Mouse (Mus musculus) hindlimb bud, embryonic 11.5 days (tissue): Measurements from ENCODE around the gene Carmil1.

Experiments used
- DNase-seq: peaks from one replicate; pipeline ENCODE4 v3.0.0-alpha.2; 2012; ENCODE audit warnings: low read depth, low spot score; ENCODE audit errors: extremely low spot score

Gene Carmil1

DNA sequence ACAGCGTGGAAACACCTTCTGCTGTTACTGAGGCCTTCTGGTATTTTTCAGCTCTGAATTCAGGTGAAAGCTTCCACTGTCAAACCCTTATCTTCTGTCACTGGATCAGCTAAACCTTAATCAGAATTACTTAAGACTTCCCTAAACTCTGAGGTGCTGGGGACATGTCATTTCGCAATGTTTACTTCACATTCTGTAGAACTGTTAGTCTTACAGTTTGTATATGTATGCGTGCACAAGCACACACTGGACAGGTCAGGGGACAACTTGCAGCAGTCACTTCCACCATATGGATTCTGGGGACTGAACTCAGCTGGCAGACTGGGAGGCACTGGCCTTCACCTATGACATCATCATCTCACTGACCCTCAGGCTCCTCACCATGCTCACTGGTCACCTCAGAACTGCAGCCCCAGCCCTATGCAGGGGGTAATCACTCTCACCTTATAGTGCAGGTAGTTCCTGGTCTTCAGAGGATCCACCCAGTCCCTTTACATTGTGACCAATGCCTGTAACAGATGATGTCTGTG lies 60.1 kb downstream of the Carmil1 start:
- no peak for DNase-seq

DNA sequence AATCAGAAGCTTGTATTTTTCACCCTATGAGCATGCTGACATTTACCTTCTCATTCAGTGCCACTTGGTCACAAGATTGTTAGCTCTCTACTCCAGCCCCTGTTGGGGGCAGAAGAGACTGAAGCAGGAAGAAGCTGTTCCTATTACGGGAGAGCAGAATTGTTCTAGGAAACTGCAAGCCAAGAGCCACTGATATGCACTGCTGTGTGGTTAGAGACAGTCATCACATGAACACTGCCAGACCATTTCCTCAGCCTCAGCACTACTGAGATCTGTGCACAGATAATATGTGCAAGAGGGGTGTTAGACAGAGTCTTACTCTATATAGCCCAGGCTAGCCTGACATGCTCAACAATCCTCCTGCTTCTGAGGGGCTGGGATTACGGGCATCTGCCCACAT lies 69.4 kb downstream of the Carmil1 start:
- DNase-seq: no peak

DNA sequence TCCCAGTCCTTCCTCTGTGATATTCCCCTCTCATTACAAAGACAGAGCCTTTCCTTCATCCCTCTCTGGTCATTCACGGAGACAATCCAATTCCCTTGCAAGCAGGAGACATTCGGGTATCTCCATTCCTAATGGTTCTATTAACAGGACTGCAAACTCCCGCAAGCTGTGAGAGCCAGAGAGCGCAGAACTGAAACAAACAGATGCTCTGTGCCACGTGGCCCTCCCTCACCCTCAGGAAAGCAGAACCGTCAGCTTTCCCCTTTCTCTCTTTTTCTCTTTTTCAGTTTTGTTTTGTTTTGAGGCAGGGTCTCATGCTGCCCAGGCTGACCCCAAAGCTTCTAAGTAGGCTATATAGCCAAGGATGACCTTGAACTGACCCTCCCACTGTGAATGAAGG lies 74.5 kb downstream of the Carmil1 start:
- no peak for DNase-seq

DNA sequence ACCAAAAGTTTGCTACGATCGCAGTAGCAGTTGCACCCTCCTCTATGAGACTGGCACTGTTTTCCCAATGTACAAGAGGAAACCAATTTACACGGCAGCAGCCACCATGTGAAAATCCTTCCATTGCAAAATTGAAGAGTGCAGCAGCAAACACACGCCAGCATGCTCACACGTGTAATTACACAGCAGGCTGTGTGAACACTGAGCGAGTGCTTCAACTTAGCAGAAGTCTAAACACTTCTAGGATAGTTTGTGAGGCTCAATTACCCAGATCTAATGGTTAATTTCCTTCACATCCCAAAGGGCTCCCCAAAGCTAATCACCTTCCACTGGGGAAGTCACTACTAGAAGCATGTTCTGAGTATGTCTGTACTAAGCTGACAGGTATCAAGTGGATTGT lies 78.3 kb downstream of the Carmil1 start:
- DNase-seq: no peak

DNA sequence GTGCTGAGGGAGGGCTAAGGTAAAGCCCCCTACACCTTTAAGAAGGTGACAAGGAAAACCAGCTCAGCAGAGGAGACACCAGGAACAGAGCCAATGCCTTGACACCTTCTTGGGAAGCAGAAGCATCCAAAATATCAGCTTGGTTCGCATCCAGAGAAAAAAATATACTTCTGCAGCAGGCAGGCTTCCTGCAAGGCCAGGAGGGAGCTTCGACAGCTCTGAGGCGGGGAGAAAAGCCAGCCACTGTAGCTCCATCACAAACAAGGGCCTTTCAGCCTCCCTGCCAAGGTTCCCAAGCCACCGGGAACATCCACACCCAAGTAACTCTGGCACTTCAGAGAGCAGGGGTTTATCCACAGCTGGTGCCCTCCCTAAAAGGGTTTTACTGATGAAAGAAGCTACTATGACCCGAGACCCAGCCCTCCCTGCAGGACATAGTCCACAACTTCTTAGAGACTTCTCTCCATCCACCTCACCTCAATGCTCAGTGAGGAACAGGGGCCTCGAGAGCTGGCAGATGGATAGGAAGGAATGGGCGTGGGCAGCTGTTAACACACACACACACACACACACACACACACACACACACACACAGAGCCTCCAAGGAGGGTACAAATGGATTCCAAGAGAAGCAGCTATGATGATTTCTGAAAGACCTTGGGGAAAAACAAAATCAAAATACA lies 80.6 kb downstream of the Carmil1 start:
- no peak for DNase-seq

DNA sequence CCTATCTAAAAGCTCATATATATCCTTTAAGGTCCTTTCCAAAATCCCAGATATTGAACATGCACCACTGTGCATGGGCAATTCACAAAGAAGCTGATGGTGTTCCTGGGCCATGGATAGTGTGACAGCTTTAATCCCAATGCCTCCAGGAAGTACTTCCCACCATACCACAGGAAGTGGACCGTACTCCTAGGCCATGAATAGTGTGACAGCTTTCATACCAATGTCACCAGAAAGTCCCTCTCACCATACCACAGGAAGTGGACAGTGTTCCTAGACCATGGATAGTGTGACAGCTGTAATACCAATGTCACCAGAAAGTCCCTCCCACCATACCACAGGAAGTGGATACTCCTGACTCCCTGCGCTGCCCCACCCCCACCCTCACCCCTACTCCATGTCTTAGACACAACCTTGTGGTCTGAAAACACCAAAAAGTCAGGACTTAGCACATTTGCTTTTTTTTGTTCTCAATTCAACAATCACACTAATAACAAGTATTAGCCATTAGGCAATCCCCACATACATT lies 82.1 kb downstream of the Carmil1 start:
- DNase-seq: no peak

DNA sequence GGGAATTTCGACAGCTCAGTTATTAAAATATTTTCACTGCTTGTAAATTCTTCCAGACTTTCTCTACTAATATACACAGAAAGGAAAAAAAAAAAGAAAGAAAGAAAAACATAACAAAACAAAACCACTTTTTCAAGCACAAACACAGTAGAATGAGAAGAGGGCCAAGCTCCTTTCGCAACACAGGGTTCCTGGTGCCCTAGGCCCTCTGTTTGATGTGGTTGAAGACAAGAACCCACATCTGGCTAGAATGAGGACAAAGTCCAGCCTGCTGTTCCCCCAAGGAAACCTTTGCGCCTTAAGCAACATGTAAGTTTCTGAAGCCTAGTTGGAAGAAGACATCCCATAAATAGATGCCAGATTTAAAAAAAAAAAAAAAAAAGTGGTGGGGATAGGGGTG lies 85.2 kb downstream of the Carmil1 start:
- no peak for DNase-seq

DNA sequence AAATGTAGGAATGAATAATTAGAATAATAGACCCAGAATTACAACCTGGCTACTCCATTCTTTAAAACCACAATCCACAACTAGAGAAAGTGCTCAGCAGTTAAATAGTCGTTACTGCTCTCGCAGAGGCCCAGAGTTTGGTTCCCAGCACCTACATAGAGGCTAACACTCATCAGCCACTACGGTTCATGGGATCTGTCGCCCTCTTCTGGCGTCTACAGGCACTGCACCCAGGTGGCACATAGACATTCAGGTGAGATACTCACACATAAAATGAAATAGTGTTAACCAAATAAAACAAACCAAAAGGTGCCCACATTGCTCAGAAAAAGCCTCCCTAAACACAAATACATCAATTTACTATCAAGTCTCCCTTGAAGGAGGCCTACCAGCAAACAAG lies 86.6 kb downstream of the Carmil1 start:
- DNase-seq: no peak

DNA sequence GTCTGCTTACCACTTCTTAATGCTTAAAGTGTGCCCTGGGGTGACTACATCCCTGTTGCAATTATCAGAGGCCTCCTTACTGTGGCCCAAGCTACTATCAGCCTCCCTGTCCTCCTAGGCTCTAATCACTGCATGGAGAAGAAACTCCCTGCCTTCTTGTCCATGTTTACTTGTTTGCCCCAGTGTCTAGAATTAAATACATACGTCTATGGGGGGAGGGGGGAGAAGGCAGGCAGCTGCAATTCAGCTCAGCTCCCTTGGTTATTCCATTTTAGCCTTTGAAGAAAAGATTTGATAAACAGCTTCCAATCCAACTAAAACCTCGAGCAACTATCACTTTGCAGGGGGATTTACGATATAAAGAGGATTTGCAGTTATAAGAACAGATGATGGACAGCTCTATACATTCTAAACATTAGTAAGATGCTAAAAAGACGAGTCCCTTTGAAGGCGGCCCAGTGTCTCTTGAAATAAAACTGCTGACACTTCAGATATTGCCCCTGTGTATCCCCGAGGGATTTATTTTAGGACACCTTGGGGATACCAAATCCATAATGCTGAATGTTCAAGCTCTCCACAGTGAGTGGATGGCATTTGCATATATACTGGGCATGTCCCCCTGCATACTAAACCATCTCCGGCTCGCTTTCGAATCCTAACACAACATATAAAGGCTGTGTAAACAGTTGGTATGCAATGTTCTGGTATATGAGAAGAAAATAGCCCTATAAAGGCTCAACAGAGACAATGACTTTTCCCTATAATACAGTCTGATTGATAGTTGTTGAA lies 89.5 kb downstream of the Carmil1 start:
- no peak for DNase-seq

DNA sequence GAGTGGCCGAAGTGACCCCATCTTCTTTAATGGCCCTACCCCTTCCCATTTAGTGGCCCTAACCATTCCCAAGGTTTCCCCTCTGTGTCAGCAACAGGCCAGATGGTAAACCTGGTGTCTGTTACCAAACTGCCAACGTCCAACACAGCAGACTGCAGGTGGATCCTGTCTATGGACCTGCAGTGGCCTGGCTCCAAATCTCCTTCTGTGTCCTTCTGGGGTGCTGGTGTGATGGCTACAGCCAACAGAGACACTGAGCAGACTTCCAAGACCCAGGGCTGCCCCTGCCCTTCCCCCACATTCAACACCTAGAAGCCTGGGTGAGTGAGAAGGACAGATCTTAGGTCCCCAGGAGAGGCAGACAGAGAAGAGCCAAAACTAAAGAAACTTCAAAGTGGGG lies 93.6 kb downstream of the Carmil1 start:
- DNase-seq: no peak

DNA sequence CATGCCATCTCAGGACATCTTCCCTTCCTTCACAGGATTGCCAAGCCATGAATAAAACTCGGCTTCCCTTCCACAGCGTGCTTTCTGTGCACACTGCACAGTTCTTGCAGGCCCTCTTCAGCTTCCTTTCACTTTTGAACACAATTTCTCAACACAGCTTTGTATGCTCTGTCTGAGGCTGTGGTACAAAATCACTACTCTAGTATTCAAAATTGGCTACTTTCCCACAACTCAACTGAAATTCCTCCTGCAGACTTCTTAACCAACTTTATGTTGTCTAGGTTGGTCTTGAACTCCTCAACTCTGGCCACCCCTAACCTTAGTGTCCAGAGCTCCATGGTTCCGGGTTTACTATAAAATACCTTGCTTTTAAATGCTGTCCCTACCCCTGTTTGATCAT lies 95.0 kb downstream of the Carmil1 start:
- DNase-seq: no peak

DNA sequence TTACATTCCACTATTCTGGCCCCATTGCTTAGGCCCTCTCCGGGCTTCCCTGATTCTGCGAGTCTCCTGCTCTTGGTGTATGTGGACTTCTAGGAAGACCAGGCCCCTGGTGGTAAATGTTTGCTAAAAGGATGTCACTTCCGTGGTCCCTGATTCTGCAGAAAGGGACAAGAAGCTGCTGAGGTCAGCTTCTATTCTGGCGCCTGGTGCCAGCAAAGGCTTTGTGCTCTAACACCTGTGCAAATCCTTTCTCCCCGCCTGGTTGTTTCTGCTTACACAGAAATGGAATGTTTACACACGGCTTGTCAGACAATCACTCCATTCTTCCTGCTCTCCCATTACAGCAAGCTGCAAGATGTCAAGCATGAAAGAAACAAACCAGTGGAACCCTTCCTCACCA lies 97.7 kb downstream of the Carmil1 start:
- no peak for DNase-seq

DNA sequence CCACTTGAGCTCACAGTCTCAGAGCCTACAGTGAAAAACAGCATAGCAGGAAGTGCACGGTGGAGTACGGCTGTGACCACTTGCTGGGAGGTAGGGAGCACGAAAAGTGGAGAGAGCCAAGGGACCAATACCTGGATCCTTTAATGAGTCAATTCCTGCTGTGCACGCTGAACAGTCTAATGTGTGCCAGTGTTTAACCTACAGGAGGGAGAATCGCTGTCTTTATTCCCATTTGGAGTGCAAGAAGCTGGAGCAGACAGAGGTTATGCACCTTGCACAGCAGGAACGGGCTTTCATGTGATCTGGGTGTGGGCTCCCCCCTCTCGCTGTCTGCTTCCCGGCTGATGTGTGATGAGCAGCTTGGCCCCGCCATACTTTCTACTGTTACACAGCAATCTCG lies 101.1 kb downstream of the Carmil1 start:
- no peak for DNase-seq

DNA sequence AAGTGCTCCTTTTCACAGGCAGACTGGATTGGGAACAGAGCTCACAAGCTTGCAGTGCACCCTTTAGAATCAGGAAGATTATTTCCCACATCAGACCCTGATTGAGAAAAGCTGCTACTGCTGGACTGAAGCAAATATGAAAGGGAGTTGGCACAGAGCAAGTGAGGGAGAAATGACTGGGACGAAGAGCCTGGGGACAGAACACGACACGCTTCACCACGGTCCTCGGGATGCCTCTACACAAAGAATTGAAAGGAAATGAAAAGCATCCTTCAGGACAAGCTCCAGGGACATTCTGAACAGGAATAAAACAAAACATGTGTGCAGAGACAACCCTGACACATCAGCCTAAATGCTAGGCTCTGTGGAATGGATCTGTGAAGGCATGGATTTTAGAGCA lies 103.0 kb downstream of the Carmil1 start:
- no peak for DNase-seq

DNA sequence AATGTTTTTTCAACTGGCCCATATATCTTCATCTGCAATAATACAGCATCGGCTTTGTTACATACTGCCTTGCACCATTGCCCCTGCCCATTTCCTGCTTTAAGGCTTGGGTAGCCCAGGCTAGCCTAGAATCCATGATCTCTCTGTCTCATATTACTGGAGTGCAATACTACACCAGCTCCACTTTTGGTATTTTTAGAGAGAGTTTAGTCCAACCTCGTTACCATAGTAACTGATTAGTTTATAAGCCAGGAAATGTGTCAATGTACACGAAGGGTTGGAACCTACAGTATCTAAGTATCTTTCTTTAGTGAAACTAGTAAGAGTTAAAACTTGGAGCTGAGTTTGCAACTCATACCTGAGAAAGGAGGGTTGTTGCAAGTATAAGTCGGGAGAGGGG lies 103.8 kb downstream of the Carmil1 start:
- DNase-seq: no peak

DNA sequence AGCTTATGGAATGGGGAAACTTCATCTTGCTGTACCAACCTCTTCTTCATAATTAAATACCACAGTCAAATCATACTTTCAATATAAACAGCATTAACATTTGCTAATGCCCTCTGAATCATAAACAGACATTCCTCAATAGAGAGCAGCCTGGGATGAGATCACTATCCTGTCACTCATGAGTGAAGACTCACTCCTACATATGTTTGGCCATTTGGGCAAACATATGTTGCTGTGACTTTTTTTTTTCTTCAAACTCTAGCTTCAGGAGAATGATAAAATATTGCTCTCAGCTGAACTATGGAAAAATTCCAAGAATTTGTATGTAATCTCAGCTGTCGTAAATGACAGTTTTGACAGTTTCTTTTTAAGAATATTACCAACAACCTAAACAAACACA lies 110.9 kb downstream of the Carmil1 start:
- DNase-seq: no peak

DNA sequence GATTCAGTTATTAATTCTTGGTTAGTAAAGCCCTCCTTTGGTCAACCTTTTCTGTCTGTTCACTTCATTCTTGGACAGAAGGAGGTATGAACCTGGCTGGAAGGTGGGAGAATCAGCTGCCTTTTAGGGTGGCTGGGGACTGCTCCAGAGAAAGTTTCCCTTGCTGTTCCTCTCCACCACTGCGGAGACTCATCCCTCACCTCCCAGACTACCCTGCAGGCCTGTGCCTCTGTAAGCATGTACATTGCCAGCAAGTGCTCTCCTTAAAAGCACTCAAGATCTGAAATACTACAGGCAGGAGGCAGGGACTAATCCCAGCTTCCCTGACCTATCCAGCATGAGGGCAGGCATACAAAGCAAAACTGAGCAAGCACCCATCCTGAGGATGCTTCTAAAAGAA lies 117.2 kb downstream of the Carmil1 start:
- DNase-seq: no peak

DNA sequence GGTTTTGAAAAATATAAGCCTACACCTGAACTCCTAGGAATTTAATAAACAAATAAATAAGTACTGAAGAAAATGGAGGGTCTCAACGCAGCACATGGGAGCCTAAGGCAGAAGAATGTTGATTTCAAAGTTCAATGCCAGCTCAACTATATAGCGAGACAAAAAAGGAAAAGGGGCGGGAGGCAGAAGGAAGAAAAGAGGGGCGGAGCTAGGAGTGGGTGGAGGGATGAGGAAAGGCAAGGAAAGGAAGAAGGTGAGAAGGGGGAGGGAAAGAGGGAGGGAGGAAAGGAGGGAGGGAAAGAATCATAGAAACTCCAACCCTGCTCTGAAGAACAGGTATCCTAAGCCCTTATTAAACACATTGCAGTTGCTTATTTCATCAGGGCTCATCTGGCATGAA lies 119.5 kb downstream of the Carmil1 start:
- DNase-seq: no peak

DNA sequence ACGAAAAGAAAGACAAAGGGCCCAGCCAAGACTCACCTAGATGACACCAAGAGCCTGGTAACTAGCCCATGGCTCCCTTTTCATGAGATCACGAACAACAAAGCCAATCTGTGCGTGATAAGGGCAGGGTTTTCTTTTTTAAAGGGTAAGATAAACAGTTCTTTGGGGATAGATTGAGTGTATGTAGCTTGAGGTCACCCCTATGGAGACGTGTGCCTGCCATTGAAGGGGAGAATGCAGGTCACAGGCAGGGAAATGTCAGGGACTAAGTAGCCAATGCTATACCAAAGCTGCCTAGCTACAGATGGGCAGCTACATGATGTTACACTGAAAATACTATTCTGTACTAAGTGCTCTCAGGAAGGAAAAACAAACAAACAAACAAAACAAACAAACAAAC lies 120.6 kb downstream of the Carmil1 start:
- no peak for DNase-seq

DNA sequence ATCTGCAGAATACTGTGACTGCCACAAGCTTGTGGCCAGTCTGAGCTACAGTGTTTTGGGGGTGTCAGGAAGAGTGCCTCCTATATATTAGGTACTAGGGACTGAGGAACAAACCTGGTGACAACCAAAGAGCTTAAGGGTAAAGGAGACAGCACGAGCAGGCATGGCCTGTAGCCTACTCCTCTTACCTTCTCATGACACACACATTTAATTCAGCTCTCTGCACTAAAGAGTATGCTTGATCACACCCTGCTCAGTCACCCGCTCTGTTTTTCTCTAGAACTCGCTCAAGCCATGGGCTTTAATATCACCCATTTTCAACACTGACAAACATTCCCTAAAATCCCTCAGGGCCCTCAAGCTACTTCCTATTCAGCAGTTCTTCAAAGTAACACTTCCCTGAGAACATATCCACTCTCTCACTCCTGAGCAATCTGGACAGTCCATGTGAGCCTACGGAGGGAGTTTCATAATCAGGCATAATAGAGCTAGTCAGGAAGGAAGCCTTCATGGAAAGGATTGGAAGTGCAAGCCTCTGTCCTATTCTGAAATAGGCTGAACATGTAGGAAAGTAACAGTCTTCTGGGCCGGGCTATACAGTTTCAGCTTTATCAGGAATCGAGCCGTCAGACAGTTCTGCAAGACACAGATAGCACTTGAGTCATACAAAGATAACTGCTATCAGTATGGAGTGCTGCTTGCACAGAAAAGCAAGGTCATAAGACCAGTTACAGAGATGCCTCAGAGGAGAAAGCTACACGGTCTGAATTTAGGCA lies 121.2 kb downstream of the Carmil1 start:
- no peak for DNase-seq

DNA sequence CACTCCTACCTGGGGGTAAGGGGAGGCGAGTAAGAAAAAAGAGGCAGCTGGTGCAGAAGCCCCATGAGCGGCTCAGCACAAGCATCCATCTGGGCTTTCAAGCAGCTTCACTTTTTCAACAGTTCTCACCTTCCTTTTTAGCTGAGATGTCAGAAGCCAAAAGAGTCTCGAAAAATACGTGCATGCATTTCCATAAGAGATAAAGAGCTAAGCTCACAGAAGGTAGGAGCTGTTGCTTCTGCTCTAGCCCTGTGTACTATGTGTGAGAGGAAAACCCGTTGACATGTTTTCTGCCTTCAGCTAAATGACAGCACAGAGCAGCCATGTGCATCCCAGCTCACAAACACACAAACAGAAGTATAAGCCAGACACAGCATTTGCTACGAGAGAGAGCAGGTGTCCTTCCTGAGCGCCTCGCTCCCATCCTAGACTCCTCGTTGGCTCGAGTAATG lies 123.0 kb downstream of the Carmil1 start:
- DNase-seq: no peak
